Mouse (Mus musculus): ENCODE measurements around the gene Fbxo33. TPM values are rescaled to one million over a fixed set of nuclear protein-coding genes. Genes with fewer than 3 reads are reported as not detected.
A peak's percentile ranks its signal among the peaks of the same experiment; 100 is the strongest.
"Not testable (repeated sequence)": the region's sequence is repeated elsewhere in the genome, so short reads cannot be mapped to it uniquely, and the experiment has no call there.

Gene Fbxo33
- polyA plus RNA-seq, 1 experiment = 45.5 TPM

GRCm38 (mm10) chr12:59250259-59250827 is 30.8 kb upstream of the Fbxo33 start:
- no peak for DNase-seq
- TF ChIP-seq CTCF (IDR thresholded peaks at IDR 0.05; ENCODE audit: borderline replicate concordance, insufficient read depth, low read depth, low read length) (no peak), POLR2A (IDR thresholded peaks at IDR 0.05; ENCODE audit: borderline replicate concordance, insufficient read depth, low read length) (no peak)
- no peaks in the 10 kb centered on the region for H3K27me3 ChIP-seq (ENCODE audit: control insufficient read depth, insufficient read depth, low read length)
- 78% methylated on average over 2 of the region's 2 CpGs for WGBS
- no peak overlapping the region for H3K4me3 ChIP-seq (replicated peaks; ENCODE audit: insufficient read depth, low read depth, low read length)
- H3K4me1 ChIP-seq (ENCODE audit: control insufficient read depth, insufficient read depth, low read length) = no peaks in the 10 kb centered on the region
- H3K27ac ChIP-seq (ENCODE audit: insufficient read depth, low read length) = no peak overlapping the region

DNA sequence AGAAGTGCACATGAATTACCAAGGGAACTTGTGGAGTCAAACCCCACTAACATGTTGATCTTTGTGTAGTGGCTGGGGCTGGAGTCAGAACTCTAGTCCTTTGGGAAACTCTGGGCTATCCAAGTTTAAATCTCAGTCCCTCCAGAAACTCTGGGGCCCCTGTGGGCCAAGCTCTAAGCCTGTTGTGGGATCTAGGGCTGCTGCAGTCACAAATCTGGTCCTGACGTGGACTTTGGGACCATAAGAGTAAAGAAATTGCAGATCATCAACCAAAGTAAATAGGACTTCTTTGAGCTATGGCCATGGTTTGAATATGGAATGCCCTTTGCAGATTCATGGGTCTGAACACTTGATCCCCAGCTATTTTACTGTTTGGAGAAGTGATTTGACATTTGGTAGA is 29.4 kb upstream of the Fbxo33 start:
- TF ChIP-seq POLR2A (IDR thresholded peaks at IDR 0.05; ENCODE audit: borderline replicate concordance, insufficient read depth, low read length) (no peak), CTCF (IDR thresholded peaks at IDR 0.05; ENCODE audit: borderline replicate concordance, insufficient read depth, low read depth, low read length) (no peak)
- no peaks in the 10 kb centered on the region for H3K4me1 ChIP-seq (ENCODE audit: control insufficient read depth, insufficient read depth, low read length)
- WGBS = 70% methylated on average over 1 of the region's 1 CpGs
- no peaks in the 10 kb centered on the region for H3K27me3 ChIP-seq (ENCODE audit: control insufficient read depth, insufficient read depth, low read length)
- DNase-seq = no peak
- H3K27ac ChIP-seq (ENCODE audit: insufficient read depth, low read length) = no peak overlapping the region
- no peak overlapping the region for H3K4me3 ChIP-seq (replicated peaks; ENCODE audit: insufficient read depth, low read depth, low read length)

- WGBS = 90% methylated on average over 8 of the region's 8 CpGs
- not testable (repeated sequence) for H3K27me3 ChIP-seq (ENCODE audit: control insufficient read depth, insufficient read depth, low read length); H3K27ac ChIP-seq (ENCODE audit: insufficient read depth, low read length); DNase-seq; H3K4me1 ChIP-seq (ENCODE audit: control insufficient read depth, insufficient read depth, low read length); H3K4me3 ChIP-seq (replicated peaks; ENCODE audit: insufficient read depth, low read depth, low read length)
These were observed 21.5 kb upstream of the Fbxo33 start for GRCm38 (mm10) chr12:59241031-59241430.

- H3K4me3 ChIP-seq (replicated peaks; ENCODE audit: insufficient read depth, low read depth, low read length) = no peak overlapping the region
- no peak for DNase-seq
- TF ChIP-seq CTCF (IDR thresholded peaks at IDR 0.05; ENCODE audit: borderline replicate concordance, insufficient read depth, low read depth, low read length) (no peak), POLR2A (IDR thresholded peaks at IDR 0.05; ENCODE audit: borderline replicate concordance, insufficient read depth, low read length) (no peak)
- H3K27me3 ChIP-seq (ENCODE audit: control insufficient read depth, insufficient read depth, low read length) = no peaks in the 10 kb centered on the region
- 76% methylated on average over 5 of the region's 5 CpGs for WGBS
- no peak overlapping the region for H3K27ac ChIP-seq (ENCODE audit: insufficient read depth, low read length)
- no peaks in the 10 kb centered on the region for H3K4me1 ChIP-seq (ENCODE audit: control insufficient read depth, insufficient read depth, low read length)
These were observed 18.9 kb upstream of the Fbxo33 start for GRCm38 (mm10) chr12:59238434-59238833.

DNA sequence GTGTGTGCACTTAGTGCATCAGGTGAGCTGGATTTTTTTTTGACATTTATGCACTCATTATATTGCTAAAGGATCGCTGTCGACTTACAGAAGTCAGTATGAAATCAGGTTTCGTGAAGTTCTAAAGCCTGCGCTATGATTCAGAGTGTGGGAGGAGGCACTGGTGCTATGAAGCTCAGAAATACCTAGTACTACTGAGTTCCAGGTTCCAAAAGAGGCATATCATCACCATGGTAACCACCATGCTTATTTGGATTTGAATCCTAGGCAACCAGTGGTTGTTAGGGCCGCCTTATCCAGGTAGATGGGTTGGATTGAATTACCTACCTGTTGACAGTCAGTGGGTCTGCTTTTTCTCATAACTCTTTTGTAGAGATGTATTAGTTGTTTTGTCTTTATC is 8.9 kb upstream of the Fbxo33 start:
- Histone ChIP-seq H3K27ac (ENCODE audit: insufficient read depth, low read length) (no peak overlapping the region), H3K4me3 (replicated peaks; ENCODE audit: insufficient read depth, low read depth, low read length) (no peak overlapping the region), H3K27me3 (ENCODE audit: control insufficient read depth, insufficient read depth, low read length) (no peaks in the 10 kb centered on the region), H3K4me1 (ENCODE audit: control insufficient read depth, insufficient read depth, low read length) (no peaks in the 10 kb centered on the region)
- DNase-seq = no peak
- 88% methylated on average over 5 of the region's 5 CpGs for WGBS
- TF ChIP-seq POLR2A (IDR thresholded peaks at IDR 0.05; ENCODE audit: borderline replicate concordance, insufficient read depth, low read length) (no peak), CTCF (IDR thresholded peaks at IDR 0.05; ENCODE audit: borderline replicate concordance, insufficient read depth, low read depth, low read length) (no peak)

GRCm38 (mm10) chr12:59218640-59219321 is 744 bp downstream of the Fbxo33 start:
- under 1% methylated on average over 68 of the region's 69 CpGs for WGBS
- H3K27me3 ChIP-seq (ENCODE audit: control insufficient read depth, insufficient read depth, low read length) = no peaks in the 10 kb centered on the region
- peak overlapping the region; percentile 59 for H3K4me3 ChIP-seq (replicated peaks; ENCODE audit: insufficient read depth, low read depth, low read length)
- H3K27ac ChIP-seq (ENCODE audit: insufficient read depth, low read length) = peak overlapping the region; percentile 82
- DNase-seq = peak; percentile 55 to 72
- TF ChIP-seq CTCF (IDR thresholded peaks at IDR 0.05; ENCODE audit: borderline replicate concordance, insufficient read depth, low read depth, low read length) (no peak), POLR2A (IDR thresholded peaks at IDR 0.05; ENCODE audit: borderline replicate concordance, insufficient read depth, low read length) (no peak)
- peaks cover 7% of the 10 kb centered on the region; the same call in 1 of the 2 replicates for H3K4me1 ChIP-seq (ENCODE audit: control insufficient read depth, insufficient read depth, low read length)

DNA sequence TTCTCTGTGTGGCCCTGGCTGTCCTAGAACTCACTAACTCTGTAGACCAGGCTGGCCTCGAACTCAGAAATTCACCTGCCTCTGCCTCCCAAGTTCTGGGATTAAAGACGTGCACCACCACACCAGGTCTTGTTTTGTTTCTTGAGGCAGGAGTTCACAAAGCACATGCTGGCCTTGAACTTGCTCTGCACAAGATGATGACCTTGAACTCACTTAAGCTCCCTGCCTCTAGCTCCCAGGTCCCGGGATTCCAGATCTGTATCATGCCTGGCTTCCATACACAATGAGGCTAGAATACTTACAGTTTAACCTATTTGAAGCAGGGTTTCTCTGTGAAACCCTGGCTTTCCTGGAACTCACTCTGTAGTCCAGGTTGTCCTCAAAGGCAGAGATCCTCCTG is 2.2 kb downstream of the Fbxo33 start:
- WGBS = 79% methylated on average over 3 of the region's 3 CpGs
- Histone ChIP-seq H3K27ac (ENCODE audit: insufficient read depth, low read length) (no peak overlapping the region), H3K4me3 (replicated peaks; ENCODE audit: insufficient read depth, low read depth, low read length) (peak overlapping the region; percentile 15), H3K4me1 (ENCODE audit: control insufficient read depth, insufficient read depth, low read length) (peaks cover 7% of the 10 kb centered on the region; the same call in 1 of the 2 replicates), H3K27me3 (ENCODE audit: control insufficient read depth, insufficient read depth, low read length) (no peaks in the 10 kb centered on the region)
- no peak for DNase-seq
- no peak for TF ChIP-seq POLR2A (IDR thresholded peaks at IDR 0.05; ENCODE audit: borderline replicate concordance, insufficient read depth, low read length)
- no peak for TF ChIP-seq CTCF (IDR thresholded peaks at IDR 0.05; ENCODE audit: borderline replicate concordance, insufficient read depth, low read depth, low read length)

- TF ChIP-seq CTCF (IDR thresholded peaks at IDR 0.05; ENCODE audit: borderline replicate concordance, insufficient read depth, low read depth, low read length) = no peak
- no peak for TF ChIP-seq POLR2A (IDR thresholded peaks at IDR 0.05; ENCODE audit: borderline replicate concordance, insufficient read depth, low read length)
- WGBS = 75% methylated on average over 6 of the region's 6 CpGs
- Histone ChIP-seq H3K27ac (ENCODE audit: insufficient read depth, low read length) (no peak overlapping the region), H3K4me1 (ENCODE audit: control insufficient read depth, insufficient read depth, low read length) (peaks cover 7% of the 10 kb centered on the region; the same call in 1 of the 2 replicates), H3K4me3 (replicated peaks; ENCODE audit: insufficient read depth, low read depth, low read length) (no peak overlapping the region), H3K27me3 (ENCODE audit: control insufficient read depth, insufficient read depth, low read length) (no peaks in the 10 kb centered on the region)
- DNase-seq = no peak
These were observed 2.8 kb downstream of the Fbxo33 start for GRCm38 (mm10) chr12:59216676-59217266.

Data from cerebellum, adult 2 months (tissue).